Mouse (Mus musculus): Measurements from ENCODE around the gene Mrpl42.
"Not testable (repeated sequence)": the region's sequence is repeated elsewhere in the genome, so short reads cannot be mapped to it uniquely, and the experiment has no call there.

Gene Mrpl42

DNA sequence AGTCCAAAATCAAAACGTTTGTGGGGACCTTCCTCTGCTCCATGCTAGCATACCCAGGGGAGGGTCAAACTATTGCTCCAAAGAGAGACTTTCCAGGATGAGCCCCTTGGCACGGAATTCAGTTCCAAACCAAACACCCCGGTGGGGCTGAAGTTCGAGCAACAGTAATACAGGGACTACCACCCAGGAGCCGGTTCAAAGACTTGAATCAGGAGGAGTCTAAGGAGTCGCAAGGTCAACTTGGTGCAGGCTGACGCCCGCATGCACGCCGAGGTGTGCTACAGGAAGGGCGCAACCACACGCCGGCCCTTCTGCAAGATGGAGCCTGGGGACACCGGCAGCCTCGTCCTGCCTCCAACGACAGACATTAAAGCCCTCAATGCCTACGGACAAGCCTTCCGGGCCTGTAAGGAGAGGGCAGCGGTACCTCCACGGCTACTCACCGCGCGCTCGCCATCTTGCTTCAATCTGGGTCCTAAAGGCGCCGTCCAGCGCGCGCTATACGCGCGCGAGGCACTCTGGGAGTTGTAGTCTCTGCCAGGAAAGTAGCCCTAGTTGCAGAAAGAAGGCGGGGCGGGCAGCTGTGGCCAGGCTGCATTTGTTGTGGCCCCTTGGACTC lies at the start of gene Mrpl42:
Mrpl42 (minus strand) TSS at position 478 of the 619 bp plus-strand sequence.
- in situ Hi-C loops (cut with MboI, MseI), result no loop called here

DNA sequence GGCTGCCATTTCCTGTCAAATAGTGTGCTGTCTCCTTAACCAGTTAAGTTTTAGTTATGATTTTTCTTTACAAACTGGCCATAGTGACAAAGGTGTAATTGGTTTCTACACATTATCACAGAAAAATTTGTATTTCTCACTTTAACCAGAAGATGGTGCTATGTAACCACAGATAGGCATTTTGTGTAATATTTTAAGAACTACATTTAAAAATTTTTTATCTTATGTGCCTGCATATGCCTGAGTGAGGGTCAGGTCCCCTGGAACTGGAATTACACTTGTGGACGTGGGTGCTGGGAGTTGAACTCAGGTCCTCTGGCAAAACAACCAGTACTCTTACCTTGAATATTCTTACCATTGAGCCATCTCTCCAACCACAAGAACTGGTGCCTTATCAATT lies 48.8 kb upstream of the Mrpl42 start:
- in situ Hi-C loops (cut with MboI, MseI), result loop anchor here (5.0 to 25.0 kb wide), 3 partner anchors 312 to 487 kb away; no protein-coding TSS in a partner anchor

DNA sequence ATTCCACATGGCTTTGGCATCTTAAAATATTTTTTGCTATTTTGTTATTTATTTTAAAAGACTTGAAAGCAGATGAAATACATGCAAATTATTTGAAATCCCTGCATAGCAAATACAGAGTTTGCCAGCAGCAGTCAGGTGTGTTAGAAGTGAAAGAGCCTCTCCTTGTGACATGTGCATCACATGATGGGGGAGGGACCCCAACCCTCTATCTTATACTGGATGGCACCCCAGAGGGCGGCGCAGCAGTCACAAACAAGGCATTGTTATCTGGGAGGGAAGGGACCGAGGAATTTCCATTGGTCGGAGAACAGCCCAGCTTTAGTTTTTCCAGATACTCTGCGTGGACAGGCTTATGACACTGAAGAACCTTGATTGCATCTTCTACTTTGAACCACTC lies 47.3 kb upstream of the Mrpl42 start:
- in situ Hi-C loops (cut with MboI, MseI), result not testable (repeated sequence)

GRCm38 (mm10) chr10:95548154-95548826 lies 46.5 kb upstream of the Mrpl42 start:
- in situ Hi-C loops (cut with MboI, MseI), result no loop called here

- in situ Hi-C loops (cut with MboI, MseI), result no loop called here
These were observed 44.4 kb upstream of the Mrpl42 start for GRCm38 (mm10) chr10:95546178-95546577.

DNA sequence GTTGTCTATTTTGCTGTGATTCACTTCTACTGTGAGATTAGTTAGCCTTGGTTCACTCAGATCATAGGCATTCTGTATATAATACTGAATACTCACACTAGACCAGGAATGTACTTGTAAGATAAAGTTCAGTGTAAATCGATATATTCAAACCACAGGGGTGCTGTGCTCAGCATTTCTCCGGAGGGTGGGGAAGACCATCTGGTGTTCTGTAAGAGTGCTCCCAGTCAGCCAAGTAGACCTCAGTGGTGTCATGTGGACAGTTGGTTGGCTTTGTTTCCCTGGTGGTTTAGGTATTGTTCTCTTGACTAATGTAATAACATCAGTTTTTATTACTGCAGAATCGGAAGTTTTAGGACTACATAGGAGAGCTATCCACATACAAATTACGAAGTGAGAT lies 43.3 kb upstream of the Mrpl42 start:
- in situ Hi-C loops (cut with MboI, MseI), result no loop called here

DNA sequence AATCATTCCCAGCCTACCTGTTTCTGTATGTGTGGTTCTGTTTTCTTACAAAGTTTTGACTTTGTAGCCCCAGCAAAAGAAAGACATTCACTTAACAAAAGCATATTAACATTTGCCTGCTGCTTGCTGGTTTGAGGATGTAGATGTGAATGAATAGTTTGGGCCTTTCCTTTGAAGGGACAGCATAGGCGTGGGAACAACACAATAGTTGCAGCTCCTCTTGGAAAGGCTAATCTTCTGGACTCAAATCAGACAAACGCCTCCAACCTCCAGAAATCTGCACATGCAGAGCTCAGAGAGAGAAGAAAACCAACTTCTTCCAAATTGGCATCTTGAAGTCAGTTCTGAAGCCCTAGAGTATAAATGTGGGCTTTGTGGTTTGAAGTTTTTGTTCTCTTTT lies 42.9 kb upstream of the Mrpl42 start:
- in situ Hi-C loops (cut with MboI, MseI), result no loop called here

DNA sequence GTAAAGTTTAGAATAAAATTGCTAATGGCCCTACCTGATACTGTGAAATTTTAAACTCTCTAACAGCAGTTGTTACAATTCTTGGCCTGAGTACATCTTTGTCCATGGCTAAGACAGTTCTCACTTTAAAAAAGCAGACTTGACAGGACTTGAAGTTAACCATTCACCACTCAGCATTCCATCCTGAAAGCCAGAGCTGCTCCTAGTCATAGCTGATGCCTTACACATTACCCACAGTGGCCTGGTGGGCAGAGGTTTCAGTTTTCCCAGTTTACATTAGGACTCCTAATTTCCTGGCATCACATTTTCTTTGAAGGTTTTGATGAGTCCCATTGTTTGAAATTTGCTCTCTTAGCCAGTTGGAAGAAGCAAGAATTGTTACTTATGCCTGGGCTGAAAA lies 42.3 kb upstream of the Mrpl42 start:
- in situ Hi-C loops (cut with MboI, MseI), result no loop called here

DNA sequence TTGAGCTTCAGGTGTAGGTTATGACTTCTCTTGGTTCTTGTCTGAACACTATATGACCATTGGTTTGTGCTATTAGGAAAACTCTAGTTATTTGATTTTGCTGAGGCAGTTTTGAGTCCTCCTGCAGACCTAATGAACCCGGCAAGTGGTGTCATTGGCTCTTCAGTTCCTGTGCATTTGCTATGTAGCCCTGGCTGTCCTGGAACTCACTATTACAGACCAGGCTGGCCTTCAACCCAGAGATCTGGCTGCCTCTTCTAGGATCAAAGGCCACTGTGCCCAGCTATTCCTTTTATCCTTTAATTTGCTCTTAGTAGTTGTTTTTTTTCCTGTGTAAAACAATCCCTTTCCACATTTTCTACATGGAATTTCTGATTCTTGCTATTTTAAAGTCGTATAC lies 41.6 kb upstream of the Mrpl42 start:
- in situ Hi-C loops (cut with MboI, MseI), result no loop called here

DNA sequence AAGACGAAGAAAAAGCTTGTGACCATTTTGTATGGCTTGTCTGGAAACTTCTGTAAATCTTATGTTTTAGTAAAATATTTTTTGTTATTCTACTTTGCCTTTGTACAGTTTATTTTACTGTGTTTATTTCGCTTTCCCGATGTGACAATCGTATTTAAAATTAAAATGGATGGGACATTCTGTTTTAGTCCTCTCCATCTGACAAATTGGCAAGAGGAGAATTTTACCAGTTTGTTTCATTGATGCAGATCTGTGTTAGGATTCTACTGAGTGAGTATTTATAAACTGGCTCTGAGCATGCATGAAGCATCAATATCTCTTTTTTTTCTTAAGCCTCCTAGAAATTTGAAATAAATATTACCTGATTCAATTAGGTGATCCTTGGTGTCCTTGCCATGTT lies 41.2 kb upstream of the Mrpl42 start:
- in situ Hi-C loops (cut with MboI, MseI), result no loop called here

GRCm38 (mm10) chr10:95539841-95540240 lies 38.1 kb upstream of the Mrpl42 start:
- in situ Hi-C loops (cut with MboI, MseI), result no loop called here

GRCm38 (mm10) chr10:95539260-95539659 lies 37.5 kb upstream of the Mrpl42 start:
- in situ Hi-C loops (cut with MboI, MseI), result no loop called here

DNA sequence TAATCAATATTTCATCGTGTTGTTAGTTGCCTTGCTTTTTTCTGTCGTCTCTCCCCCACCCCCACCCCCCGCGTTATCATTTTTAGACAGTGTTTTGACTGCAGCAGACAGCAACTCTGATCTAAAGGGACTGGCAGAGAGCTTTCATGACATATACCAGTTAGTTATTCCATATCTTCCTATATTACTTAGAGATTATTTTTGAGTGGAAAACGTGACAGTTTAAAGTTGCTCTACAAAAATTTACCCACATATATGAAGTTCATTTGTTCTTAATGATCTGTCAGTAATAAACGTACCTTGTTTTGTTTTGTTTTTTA lies 34.4 kb upstream of the Mrpl42 start:
- in situ Hi-C loops (cut with MboI, MseI), result no loop called here

DNA sequence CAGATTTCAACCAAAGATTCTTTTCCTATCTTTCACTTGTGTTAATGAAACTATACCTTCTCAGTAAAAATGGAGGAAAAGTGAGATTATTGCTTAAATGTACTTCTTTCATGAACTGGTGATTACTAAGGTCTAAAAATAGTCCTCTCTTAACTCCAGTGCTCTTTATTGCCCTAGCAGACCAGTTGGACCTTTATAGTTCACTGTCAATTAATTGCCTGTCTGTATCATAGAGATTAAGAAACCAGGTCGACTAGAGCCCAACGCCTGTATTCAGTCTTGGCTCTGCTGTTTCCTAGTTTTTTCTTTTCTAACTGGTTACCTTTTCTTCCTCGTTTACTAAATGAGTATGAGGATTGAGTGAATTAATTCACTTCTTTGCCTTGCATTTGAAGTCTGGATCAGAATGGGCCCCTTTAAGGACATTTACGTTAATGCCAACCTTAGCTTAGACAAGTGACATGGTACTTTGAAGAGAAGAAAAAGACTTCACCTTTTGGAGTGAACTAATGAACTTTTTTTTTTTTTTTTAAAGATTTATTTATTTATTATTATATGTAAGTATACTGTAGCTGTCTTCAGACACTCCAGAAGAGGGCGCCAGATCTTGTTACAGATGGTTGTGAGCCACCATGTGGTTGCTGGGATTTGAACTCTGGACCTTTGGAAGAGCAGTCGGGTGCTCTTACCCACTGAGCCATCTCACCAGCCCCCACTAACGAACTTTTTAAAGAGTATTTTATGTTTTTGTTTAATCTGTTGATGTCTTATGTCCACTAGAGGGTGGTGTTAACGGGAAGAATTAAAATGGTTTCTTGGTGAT lies 33.9 kb upstream of the Mrpl42 start:
- in situ Hi-C loops (cut with MboI, MseI), result no loop called here

DNA sequence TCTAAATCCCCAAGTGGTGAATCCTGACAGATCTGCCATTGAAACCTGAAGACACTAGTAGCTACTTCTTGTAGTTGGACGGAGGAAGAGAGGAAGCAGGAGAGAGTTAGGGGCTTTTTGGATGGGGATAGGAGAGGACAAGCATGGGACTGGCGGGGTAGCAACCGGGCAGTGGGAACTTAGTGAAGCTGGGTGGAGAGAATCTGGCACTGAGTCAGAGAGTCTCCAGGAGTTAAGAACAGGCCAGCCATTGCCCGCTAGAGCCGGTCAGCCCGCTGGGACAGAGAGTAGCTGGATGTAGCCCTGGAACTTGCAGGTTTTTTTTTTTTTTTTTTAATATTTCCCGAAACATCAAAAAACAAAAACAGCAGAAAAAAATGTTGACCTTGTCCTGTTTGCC lies 31.6 kb upstream of the Mrpl42 start:
- in situ Hi-C loops (cut with MboI, MseI), result no loop called here

GRCm38 (mm10) chr10:95532916-95533315 lies 31.2 kb upstream of the Mrpl42 start:
- in situ Hi-C loops (cut with MboI, MseI), result no loop called here

DNA sequence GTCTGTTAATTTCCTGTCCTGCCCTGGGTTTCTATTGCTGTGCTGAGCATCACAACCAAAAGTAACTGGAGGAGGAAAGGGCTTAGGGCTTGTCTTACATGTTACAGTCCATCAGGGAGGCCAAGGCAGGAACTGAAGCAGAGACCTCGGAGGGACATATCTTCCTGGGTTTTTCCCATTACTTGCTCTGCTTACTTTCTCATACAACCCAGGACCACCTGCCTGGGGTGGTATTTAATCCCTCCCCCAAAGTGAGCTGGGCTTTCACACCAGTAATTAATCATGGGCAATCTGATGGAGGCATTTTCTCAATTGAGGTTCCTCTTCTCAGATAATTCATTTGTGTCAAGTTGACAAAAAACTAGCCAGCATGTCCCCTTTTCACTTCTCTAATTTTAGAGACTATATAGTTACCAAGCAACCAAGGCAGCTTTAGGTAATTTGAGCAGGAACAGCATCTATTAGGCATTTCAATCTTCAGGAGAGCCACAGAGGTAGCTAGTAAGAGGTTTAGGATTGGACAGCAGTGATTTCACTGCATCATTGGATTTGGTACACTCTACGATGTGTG lies 28.9 kb upstream of the Mrpl42 start:
- in situ Hi-C loops (cut with MboI, MseI), result no loop called here

DNA sequence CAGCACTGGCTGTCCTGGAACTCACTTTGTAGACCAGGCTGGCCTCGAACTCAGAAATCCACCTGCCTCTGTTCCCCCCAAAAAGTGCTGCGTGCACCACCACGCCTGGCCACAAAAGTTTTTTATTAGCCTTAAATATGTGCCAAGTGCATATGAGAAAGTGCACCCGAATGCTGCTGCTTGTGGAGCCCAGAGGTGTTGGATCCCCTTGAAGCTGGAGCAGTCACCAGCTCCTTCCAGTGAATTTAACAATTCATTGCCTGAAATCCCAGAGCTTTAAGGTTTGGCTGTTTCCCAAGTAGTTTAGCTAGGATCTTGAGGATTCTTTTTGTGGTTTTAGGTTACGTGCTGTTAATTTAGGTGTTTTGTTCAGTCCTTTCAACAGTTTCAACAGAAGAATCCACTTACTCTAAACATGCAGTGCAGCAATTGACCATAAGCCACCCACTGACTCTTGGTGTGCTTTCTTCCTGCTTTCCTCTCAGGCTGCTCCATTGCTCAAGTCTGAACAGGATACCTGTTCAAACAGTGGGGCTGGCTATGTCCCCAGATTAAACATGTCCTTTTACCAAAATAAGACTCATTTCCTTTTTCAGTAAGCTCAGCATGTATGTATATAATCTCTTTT lies 24.9 kb upstream of the Mrpl42 start:
- in situ Hi-C loops (cut with MboI, MseI), result no loop called here

GRCm38 (mm10) chr10:95525871-95526270 lies 24.1 kb upstream of the Mrpl42 start:
- in situ Hi-C loops (cut with MboI, MseI), result no loop called here

- in situ Hi-C loops (cut with MboI, MseI), result no loop called here
These were observed 23.4 kb upstream of the Mrpl42 start for GRCm38 (mm10) chr10:95525037-95525675.

GRCm38 (mm10) chr10:95517656-95518055 lies 15.9 kb upstream of the Mrpl42 start:
- in situ Hi-C loops (cut with MboI, MseI), result no loop called here

Data from regulatory T cell (primary cell).